Mouse (Mus musculus) embryonic facial prominence, embryonic 10.5 days (tissue): Measurements from ENCODE around the gene Zfp119b. TPM values are rescaled to one million over a fixed set of nuclear protein-coding genes. Genes with fewer than 3 reads are reported as not detected.
"Not testable (repeated sequence)": the region's sequence is repeated elsewhere in the genome, so short reads cannot be mapped to it uniquely, and the experiment has no call there.

ENCODE experiments used
- DNase-seq: peaks from one replicate; pipeline ENCODE4 v3.0.0-alpha.2; 2017; ENCODE audit warnings: low spot score
- H3K27ac ChIP-seq: fragments of 300-500 bp; sonication (generic); replicated peaks from 2 replicates; pipeline ENCODE4 v1.5.1; 2016; ENCODE audit warnings: mild to moderate bottlenecking
- H3K27me3 ChIP-seq: fragments of 300-500 bp; sonication (generic); replicated peaks from 2 replicates; pipeline ENCODE4 v1.6.1; 2016; ENCODE audit warnings: low read depth, mild to moderate bottlenecking; ENCODE audit not compliant: poor library complexity, severe bottlenecking
- H3K36me3 ChIP-seq: fragments of 300-500 bp; sonication (generic); replicated peaks from 2 replicates; pipeline ENCODE4 v1.6.1; 2016; ENCODE audit warnings: mild to moderate bottlenecking, moderate library complexity
- H3K4me1 ChIP-seq: fragments of 300-500 bp; sonication (generic); 2 replicates; pipeline ENCODE4 v1.6.1; 2016
- H3K4me3 ChIP-seq: fragments of 300-500 bp; sonication (generic); 2 replicates; pipeline ENCODE4 v1.5.1; 2016; ENCODE audit warnings: mild to moderate bottlenecking, moderate library complexity
- H3K9me3 ChIP-seq: fragments of 300-500 bp; sonication (generic); 2 replicates; pipeline ENCODE4 v1.6.1; 2016; ENCODE audit warnings: mild to moderate bottlenecking
- WGBS: fragments of 180-500 bp; shearing (Covaris S2); methylation state at CpG from one replicate; pipeline ENCODE4 v1.1.7; 2016; 5-methylcytosine and 5-hydroxymethylcytosine counted together
- polyA plus RNA-seq: library from polyadenylated mRNA; unstranded; fragments of >200 nt; fragmentation: Nextera tagmentation; extraction: Ambion mirVana; gene quantifications from 2 replicates; pipeline ENCODE4 v1.2.1, GENCODE M21; 2016

Zfp119b gene
- polyA plus RNA-seq, 1 experiment from 2014 or later: 4.7 TPM

DNA sequence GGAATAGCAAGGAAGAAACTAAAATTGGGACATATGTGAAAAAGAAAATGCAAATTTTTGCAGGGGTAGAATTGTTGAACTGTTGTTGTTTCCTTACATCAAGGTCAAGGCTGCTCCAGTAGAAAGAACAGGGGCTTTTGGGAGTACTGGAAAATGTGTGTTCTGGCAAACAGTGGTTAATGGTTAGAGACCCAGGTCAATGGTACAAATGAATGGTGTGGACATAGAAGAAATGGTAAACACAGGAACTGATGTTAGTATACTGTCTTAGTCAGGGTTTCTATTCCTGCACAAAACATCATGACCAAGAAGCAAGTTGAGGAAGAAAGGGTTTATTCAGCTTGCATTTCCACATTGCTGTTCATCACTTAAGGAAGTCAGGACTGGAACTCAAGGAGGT, 42.6 kb downstream of the Zfp119b start:
- no peaks in the 10 kb centered on the region for H3K9me3 ChIP-seq
- no peak overlapping the region for H3K27ac ChIP-seq
- no peak for DNase-seq
- H3K4me3 ChIP-seq: no peak overlapping the region
- no peaks in the 10 kb centered on the region for H3K4me1 ChIP-seq
- H3K27me3 ChIP-seq: no peaks in the 10 kb centered on the region
- no peaks in the 10 kb centered on the region for H3K36me3 ChIP-seq

DNA sequence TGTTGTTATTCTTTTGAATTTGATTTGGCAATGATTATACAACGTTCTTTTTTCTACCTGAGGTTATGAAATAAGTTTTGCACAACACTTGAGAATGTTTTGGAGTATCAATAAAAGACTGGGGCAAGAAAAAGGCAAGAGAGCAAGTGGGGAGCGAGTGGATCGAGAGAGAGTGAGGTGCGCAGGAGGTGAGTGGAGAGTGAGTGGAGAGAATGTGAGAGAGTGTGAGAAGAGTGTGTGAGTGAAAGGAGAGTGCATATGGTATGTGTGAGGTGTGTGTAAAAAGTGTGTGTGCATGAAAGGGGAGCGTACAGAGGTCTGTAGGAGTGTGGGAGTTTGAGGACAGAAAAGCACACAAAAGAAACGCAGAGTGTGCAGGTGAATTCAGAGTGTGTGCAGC, 45.2 kb downstream of the Zfp119b start:
- Histone ChIP-seq H3K36me3 (0 out of 2 replicates have a peak, but pooled peaks cover under 1% of the 10 kb centered on the region), H3K27me3 (no peaks in the 10 kb centered on the region), H3K9me3 (0 out of 2 replicates have a peak, but pooled peaks cover 3% of the 10 kb centered on the region), H3K4me3 (no peak overlapping the region), H3K4me1 (no peaks in the 10 kb centered on the region), H3K27ac (no peak overlapping the region)
- WGBS: 77% methylated on average over 6 of the region's 6 CpGs
- DNase-seq: no peak

DNA sequence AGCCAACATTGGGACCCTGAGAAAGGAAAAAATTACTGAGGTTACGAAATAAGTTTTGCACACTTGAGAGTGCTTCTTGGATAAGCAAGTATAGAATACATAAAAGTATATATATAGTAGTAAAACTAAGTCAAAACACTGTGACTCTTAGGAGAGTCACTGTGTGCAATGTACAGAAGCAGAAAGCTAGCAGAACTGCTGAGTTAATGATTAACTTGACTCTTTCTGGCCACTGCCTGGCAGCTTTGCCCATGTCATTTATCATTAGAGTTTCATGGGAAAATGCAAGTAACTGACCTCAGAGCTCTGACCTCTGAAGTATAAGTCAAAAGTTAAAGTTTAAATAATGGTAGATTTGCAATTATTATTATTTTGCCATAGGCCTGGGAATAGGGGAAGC, 45.6 kb downstream of the Zfp119b start:
- Histone ChIP-seq H3K4me3 (no peak overlapping the region), H3K4me1 (no peaks in the 10 kb centered on the region), H3K27me3 (no peaks in the 10 kb centered on the region), H3K9me3 (peaks cover 3% of the 10 kb centered on the region; the same call in 1 of the 2 replicates), H3K36me3 (0 out of 2 replicates have a peak, but pooled peaks cover 4% of the 10 kb centered on the region), H3K27ac (no peak overlapping the region)
- no peak for DNase-seq
- WGBS: 87% methylated on average over 1 of the region's 1 CpGs

DNA sequence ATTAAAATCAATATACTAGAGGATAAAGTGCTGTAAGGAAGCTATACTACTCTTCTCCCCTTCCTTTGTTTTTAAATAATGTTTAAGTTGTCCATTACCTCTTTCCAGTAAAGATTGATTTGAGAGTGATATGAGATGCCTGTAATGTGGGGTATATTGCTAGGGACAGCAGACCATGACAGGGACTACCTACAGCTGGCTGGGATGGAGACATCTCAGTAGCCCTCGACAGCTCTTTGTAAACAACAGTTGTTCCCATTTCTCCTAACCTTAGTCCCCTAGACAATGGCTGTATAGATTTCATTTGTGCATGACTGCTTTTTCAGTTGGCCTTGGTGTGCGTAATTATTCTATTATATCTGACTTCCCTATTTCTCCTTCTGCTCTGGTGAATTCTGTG, 46.2 kb downstream of the Zfp119b start:
- Histone ChIP-seq H3K27me3 (no peaks in the 10 kb centered on the region), H3K36me3 (peaks cover 9% of the 10 kb centered on the region), H3K4me1 (no peaks in the 10 kb centered on the region), H3K9me3 (peaks cover 9% of the 10 kb centered on the region), H3K27ac (no peak overlapping the region), H3K4me3 (no peak overlapping the region)
- WGBS: 76% methylated on average over 2 of the region's 2 CpGs
- DNase-seq: no peak

DNA sequence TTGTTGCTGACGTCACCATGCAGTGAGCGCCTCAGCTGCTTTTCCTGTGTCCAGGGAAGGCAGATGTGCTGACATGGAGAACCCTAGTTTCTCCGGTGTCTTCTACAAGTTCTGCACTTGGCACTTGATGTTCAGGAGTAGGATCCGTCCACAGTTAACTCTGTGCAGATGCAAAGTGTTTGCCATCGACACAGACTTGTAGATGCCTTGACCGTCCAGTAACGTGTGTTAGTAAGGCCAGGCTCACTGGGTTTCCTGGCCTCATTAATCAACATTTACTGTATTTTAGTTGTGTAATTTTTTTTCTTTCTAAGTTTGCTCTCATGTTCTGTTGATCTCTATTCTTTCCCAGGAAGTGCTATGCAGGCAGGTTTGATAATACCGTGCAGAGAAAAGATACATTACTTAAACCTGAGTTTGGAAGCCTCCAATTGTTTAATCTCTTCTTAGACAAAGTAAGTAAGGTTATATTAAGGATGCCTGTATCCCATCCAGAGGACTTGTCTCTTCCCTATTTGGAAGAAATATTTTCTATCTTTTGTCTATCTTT, 56.8 kb downstream of the Zfp119b start:
- peaks cover 22% of the 10 kb centered on the region for H3K36me3 ChIP-seq
- H3K27me3 ChIP-seq, H3K4me1 ChIP-seq, H3K9me3 ChIP-seq, DNase-seq: not testable (repeated sequence)
- H3K27ac ChIP-seq: peak overlapping the region; percentile 26; the same call in 1 of the 2 replicates
- 17% methylated on average over 6 of the region's 8 CpGs for WGBS
- peak overlapping the region; percentile 59 for H3K4me3 ChIP-seq

Other genes with a start within 250 kb of the Zfp119b start
- gene Pot1b, start 236.9 kb downstream of the Zfp119b start, polyA plus RNA-seq: 10.8 and 11.0 TPM in 2 replicates
- 0.10 TPM in 1 of 2 replicates, not detected in the other for gene Adgre4, start 199.5 kb downstream of the Zfp119b start, polyA plus RNA-seq
- gene Zfp119a, start 70.6 kb downstream of the Zfp119b start, polyA plus RNA-seq: 9.4 and 10.2 TPM in 2 replicates
- gene Zfp959, start 57.4 kb downstream of the Zfp119b start, polyA plus RNA-seq: 13.5 and 15.8 TPM in 2 replicates
- gene Ebi3, start 3.1 kb upstream of the Zfp119b start, polyA plus RNA-seq: 0.98 and 1.4 TPM in 2 replicates
- 28.7 and 32.0 TPM in 2 replicates for gene Yju2, start 9.6 kb upstream of the Zfp119b start, polyA plus RNA-seq
- 32.8 and 39.1 TPM in 2 replicates for gene Shd, start 21.0 kb upstream of the Zfp119b start, polyA plus RNA-seq
- gene Fsd1, start 37.0 kb upstream of the Zfp119b start, polyA plus RNA-seq: 63.3 and 69.4 TPM in 2 replicates
- 8.2 and 8.8 TPM in 2 replicates for gene Stap2, start 56.1 kb upstream of the Zfp119b start, polyA plus RNA-seq
- 126 and 135 TPM in 2 replicates for gene Mpnd, start 56.2 kb upstream of the Zfp119b start, polyA plus RNA-seq
- 170 and 173 TPM in 2 replicates for gene Sh3gl1, start 87.1 kb upstream of the Zfp119b start, polyA plus RNA-seq
- gene Chaf1a, start 90.9 kb upstream of the Zfp119b start, polyA plus RNA-seq: 50.7 and 52.3 TPM in 2 replicates
- 35.0 and 36.8 TPM in 2 replicates for gene Ubxn6, start 125.5 kb upstream of the Zfp119b start, polyA plus RNA-seq
- gene Hdgfl2, start 130.1 kb upstream of the Zfp119b start, polyA plus RNA-seq: 195 and 197 TPM in 2 replicates
- gene Plin4, start 160.3 kb upstream of the Zfp119b start, polyA plus RNA-seq: 0.05 TPM in 2 replicates
- 0.47 and 0.48 TPM in 2 replicates for gene Plin5, start 168.1 kb upstream of the Zfp119b start, polyA plus RNA-seq
- 0.10 TPM in 1 of 2 replicates, not detected in the other for gene Lrg1, start 172.5 kb upstream of the Zfp119b start, polyA plus RNA-seq
- gene Sema6b, start 190.8 kb upstream of the Zfp119b start, polyA plus RNA-seq: 1.0 and 1.1 TPM in 2 replicates
- 10.3 and 11.7 TPM in 2 replicates for gene Tnfaip8l1, start 213.0 kb upstream of the Zfp119b start, polyA plus RNA-seq
- gene Mydgf, start 234.4 kb upstream of the Zfp119b start, polyA plus RNA-seq: 71.0 and 71.3 TPM in 2 replicates